Mouse (Mus musculus) monocyte, adult 5-6 weeks (primary cell): ENCODE measurements at regions not wholly inside any gene's neighbourhood (a gene's known extent, or its start where the extent isn't known, plus 50 kb on each side); places are given as distances from the start of the nearest gene placed in this dataset.

Source experiments
- ATAC-seq: fragments of 153-309, 156-312 bp; replicated peaks from 2 replicates; pipeline ENCODE4 v1.8.0; 2017; ENCODE audit warnings: mild to moderate bottlenecking; ENCODE audit not compliant: low TSS enrichment, insufficient number of reproducible peaks, severe bottlenecking, poor library complexity, low FRiP score

DNA sequence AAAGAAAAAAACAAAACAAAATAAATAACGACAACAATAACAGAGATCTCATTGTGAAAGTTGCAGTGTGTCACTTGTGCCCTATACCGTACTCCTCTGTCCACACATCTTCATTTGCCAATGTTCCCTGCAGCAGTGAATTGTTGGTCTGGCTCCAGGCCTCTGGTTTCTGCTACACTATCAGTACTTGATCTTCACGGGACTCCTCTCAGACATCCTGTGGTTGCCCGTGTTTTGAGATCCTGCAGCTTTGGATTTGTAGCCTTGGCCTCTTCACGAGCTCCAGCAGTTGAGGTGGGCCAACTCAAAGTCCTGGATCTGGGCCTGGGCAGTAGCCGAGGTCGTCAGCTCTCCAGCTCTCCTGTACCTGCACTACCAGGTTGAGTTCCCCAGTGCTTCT, 72.4 kb upstream of the Thpo start:
- no peak for ATAC-seq

DNA sequence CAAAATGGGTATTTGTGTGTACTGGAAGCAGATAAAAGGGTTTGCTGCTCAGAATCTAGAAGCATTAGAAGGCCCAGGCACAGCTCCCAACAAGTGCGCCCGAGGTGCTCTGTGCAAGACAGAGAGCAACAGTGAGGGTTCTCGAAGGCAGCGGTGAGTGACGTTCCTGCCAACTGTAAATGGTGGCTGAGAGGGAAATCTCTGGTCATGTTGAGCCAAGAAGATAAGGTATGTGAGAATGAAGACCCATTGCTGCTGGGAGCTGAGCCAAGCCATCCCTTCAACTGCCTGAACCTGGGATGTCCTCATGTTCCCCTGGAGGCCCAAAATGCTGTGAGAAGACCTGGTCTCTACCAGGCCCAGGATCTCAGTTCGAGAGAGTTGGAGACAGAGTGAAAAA, 71.5 kb upstream of the Thpo start:
- no peak for ATAC-seq

DNA sequence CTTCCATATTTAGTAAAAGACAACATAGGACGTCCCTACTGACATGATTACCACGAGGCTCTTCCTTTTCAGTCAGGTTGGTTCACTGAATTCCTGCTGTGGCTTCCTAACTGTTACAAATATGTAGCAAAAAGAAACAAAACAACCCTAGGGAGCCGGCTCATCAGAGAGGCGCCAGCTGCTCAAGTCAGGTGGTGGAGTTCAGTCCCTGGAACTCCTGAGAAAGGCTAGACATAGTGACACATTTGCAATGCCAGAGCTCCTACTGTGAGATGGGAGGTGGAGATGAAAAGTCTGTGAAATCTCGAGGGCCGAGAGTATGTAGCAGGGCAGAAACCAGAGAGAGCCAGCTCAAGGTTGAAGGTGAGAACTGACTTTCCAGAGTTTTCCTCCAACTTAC, 70.8 kb upstream of the Thpo start:
- ATAC-seq: no peak

DNA sequence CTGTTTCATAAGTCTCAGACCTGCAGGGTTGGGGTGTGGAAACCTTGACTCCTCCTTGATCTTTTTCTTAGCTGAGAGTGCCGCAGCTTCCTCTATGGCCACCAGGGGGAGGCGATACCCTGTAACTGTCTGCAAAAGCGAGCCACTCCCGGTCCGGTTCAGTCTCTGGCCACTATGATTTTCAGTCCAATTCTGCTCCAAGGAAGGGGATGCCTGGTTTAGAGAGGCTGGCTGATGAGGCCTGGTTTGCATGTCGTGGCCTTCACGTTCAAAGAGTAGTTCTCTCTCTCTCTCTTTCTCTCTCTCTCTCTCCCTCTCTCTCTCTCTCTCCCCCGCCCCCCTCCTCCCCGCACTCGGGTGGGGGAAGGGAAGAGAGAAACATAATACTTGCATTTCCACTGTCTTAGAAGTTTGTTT, 70.3 kb upstream of the Thpo start:
- peak; percentile 82 for ATAC-seq

DNA sequence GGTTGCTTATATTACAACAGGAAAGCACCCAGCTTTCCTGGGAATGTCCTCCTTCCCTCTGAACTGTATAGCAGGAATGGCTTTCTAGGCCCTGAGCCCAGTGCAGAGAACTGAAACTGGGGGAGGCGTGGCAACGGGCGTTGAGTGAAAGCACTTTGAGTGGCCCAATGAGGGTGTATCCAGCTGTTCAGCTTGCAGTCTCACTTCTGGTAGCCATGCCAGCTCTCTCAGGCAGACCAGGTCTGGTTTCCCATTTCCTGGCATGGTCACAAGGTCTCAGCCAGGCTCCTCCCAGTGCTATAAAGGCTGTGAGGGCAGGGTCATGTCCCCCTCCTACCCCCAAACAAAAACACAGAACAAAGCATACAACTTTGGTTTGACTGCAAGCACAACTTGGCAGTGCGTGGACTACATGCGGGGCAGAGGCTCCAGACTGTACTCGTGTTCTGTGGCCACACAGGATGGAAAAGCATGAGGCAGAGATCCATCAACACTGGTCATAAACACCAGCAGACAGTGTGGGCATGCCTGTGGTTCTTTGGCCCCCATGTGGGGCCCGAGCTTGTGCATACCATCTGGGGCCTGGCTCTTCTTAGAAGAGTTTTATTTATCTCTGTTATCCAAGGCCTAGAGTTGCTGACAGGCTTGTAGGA, 69.1 kb upstream of the Thpo start:
- ATAC-seq: no peak

DNA sequence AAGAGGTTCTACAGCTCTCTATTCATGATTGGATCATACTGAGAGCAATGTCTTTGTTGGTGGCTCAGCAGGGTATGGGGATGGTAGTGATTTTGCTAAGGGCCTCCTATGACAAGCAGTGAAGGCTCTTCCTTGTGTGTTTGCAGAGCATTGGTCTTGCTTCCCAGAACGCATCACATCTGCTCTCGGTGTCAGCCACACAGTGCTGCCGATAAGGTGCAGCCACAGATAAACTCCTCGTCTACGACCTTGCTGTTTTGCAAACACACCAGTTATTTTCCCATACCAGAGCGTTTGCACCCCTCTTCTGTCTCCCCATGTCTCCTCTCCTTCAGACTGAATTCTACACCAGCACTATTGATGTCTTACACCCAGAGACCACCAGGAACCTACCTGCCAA, 68.4 kb upstream of the Thpo start:
- ATAC-seq: no peak

DNA sequence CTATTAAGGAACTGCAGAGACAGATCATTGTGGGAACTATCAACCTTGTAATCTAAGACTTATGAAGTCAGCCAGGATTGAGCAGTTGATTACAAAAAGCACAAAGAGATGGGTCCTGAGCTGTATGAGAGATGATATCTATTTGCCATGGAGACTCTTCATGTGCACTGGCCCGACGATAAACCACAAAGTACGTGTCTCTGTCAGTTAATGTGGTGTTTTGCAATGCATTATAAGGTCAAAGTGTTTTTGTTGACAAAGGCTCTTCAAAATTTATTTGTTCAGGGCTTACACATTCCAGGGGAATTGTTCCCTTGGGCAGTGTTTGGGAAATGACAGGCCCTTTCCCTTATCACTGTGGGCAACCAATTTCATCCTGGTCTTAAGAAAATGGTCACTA, 65.7 kb upstream of the Thpo start:
- ATAC-seq: no peak

DNA sequence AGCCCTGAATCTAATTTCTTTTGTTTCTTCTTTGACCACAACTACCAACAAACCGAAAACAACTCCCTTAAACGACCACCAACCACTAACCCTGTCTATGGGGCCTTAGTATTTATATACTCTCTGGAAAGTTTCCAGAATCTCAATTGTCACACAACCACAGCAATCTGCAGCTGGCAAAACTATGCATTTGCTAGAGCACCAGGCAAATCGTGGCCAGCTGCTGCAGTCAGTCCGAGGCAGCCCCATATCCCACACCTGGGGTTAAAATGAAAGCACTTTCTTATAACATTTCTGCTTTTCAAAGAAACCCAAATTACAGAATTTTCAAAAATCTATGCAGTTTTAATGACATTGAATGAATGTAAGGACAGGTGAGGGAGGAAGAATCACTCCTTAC, 63.8 kb upstream of the Thpo start:
- no peak for ATAC-seq

DNA sequence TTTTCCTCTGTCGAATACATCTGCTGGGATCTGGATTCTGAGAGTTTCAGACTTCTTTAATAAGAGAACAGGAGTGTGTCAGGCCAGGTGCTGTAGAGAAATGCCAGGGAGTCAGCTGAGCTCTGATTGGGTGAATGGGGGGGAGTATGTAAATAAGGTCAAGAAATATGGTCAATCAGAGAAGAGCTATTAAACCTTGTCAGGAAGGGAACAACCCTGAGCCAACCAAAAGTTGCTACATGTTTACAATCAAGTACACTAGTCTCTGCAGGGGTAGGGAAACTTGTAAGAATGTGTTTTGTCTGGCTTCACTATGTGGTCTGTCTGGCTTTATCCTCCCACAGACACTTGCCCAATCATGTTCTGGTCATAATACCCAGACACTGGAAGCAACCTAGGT, 60.4 kb upstream of the Thpo start:
- no peak for ATAC-seq
